Mouse (Mus musculus) ES-E14 (cell line): ENCODE data around the gene Krt72. TPM values are rescaled to one million over a fixed set of nuclear protein-coding genes. Genes with fewer than 3 reads are reported as not detected.

Source experiments
- DNase-seq: peaks from one replicate; pipeline ENCODE4 v3.0.0-alpha.2; 2013; ENCODE audit warnings: low read depth, low spot score
- H3K27ac ChIP-seq: 2 replicates; pipeline ENCODE4 v1.5.1; 2012; ENCODE audit warnings: low read depth, mild to moderate bottlenecking, low read length, moderate library complexity, mixed read lengths; ENCODE audit not compliant: poor library complexity, insufficient read depth, severe bottlenecking
- H3K36me3 ChIP-seq: 2 replicates; pipeline ENCODE4 v1.6.1; 2012; ENCODE audit warnings: mild to moderate bottlenecking, low read length, moderate library complexity, mixed read lengths; ENCODE audit not compliant: control insufficient read depth, poor library complexity, insufficient read depth, severe bottlenecking
- H3K4me1 ChIP-seq, 2 experiments: fragments of 150-350 bp in 1 of 2; sonication (generic) in 1 of 2; 2 replicates each; pipeline ENCODE4 v1.6.1; 2012; ENCODE audit warnings: low read length in 2 of 2, mild to moderate bottlenecking in 1 of 2, mixed read lengths in 1 of 2; ENCODE audit not compliant: control insufficient read depth in 2 of 2, insufficient read depth in 2 of 2, poor library complexity in 1 of 2
- H3K4me3 ChIP-seq, 2 experiments: fragments of 150-350 bp in 1 of 2; sonication (generic) in 1 of 2; 2 replicates each; pipeline ENCODE4 v1.5.1; 2012; ENCODE audit warnings: low read length in 2 of 2, low read depth in 1 of 2, mild to moderate bottlenecking in 1 of 2, mixed read lengths in 1 of 2; ENCODE audit not compliant: insufficient read depth in 1 of 2, poor library complexity in 1 of 2, severe bottlenecking in 1 of 2
- H3K9ac ChIP-seq: 2 replicates; pipeline ENCODE4 v1.6.1; 2012; ENCODE audit warnings: low read depth, mild to moderate bottlenecking, low read length, mixed read lengths; ENCODE audit not compliant: poor library complexity, insufficient read depth, severe bottlenecking
- H3K9me3 ChIP-seq: fragments of 150-350 bp; sonication (generic); 2 replicates; pipeline ENCODE4 v1.6.1; 2012; ENCODE audit warnings: low read depth, mild to moderate bottlenecking, low read length; ENCODE audit not compliant: control insufficient read depth, insufficient read depth
- CHD2 ChIP-seq: IDR thresholded peaks from 2 replicates; pipeline ENCODE4 v1.6.1; 2014; ENCODE audit warnings: mild to moderate bottlenecking, low read depth, low read length, inconsistent platforms
- HCFC1 ChIP-seq: IDR thresholded peaks from 2 replicates; pipeline ENCODE4 v1.6.1; 2012; ENCODE audit warnings: low read length, inconsistent platforms, borderline replicate concordance; ENCODE audit not compliant: insufficient read depth
- MAFK ChIP-seq: IDR thresholded peaks from 2 replicates; pipeline ENCODE4 v1.6.1; 2014; ENCODE audit warnings: mild to moderate bottlenecking, low read depth, low read length, inconsistent platforms; ENCODE audit not compliant: insufficient read depth
- ZC3H11A ChIP-seq: IDR thresholded peaks from 2 replicates; pipeline ENCODE4 v1.6.1; 2012; ENCODE audit warnings: low read depth, mild to moderate bottlenecking, inconsistent platforms, low read length, borderline replicate concordance
- ZNF384 ChIP-seq: IDR thresholded peaks from 2 replicates; pipeline ENCODE4 v1.6.1; 2012; ENCODE audit warnings: low read depth, low read length, inconsistent platforms
- in situ Hi-C, 2 experiments: fragments of 600-800 bp; cut with MboI; formaldehyde crosslinking; loops; one replicate each; pipeline ENCODE4 v1.15.1; 2025; ENCODE audit warnings: low sequenced_read_pairs in 2 of 2, inconsistent platforms in 1 of 2; ENCODE audit not compliant: unreplicated experiment in 2 of 2
- total RNA-seq: library from RNA; depleted of rRNA; stranded (reverse); fragments of 300-350 nt; gene quantifications from 2 replicates; pipeline ENCODE4 v1.2.3, GENCODE M21; 2012; rRNA removed

The Krt72 gene
- total RNA-seq, 1 experiment, result not detected

GRCm38 (mm10) chr15:101742711-101743110 is 43.5 kb downstream of the Krt72 start, which contains the start of gene Krt71:
Krt71 (minus strand) TSS chr15:101743109.
- H3K4me3 ChIP-seq, result peak within 1 kb of the TSS; percentile 40 to 61; a peak in 2 of 4 replicates
- in situ Hi-C loops, result no loop called here
- H3K27ac ChIP-seq, result no peak within 1 kb of the TSS
- H3K4me1 ChIP-seq, result no peaks in the 10 kb centered on the region
- TF ChIP-seq ZC3H11A, result no peak
- TF ChIP-seq ZNF384, result no peak
- no peak for TF ChIP-seq CHD2
- TF ChIP-seq MAFK, result no peak
- TF ChIP-seq HCFC1, result no peak
- no peak within 1 kb of the TSS for H3K9ac ChIP-seq
- H3K36me3 ChIP-seq, result no peaks in the 10 kb centered on the region
- DNase-seq, result peak; percentile 11
- H3K9me3 ChIP-seq, result no peaks in the 10 kb centered on the region

GRCm38 (mm10) chr15:101737786-101738185 is 48.5 kb downstream of the Krt72 start:
- in situ Hi-C loops, result no loop called here
- TF ChIP-seq ZNF384 (no peak), ZC3H11A (no peak), MAFK (no peak), HCFC1 (no peak), CHD2 (no peak)
- Histone ChIP-seq H3K9ac (no peak overlapping the region), H3K4me3 (no peak overlapping the region), H3K36me3 (no peaks in the 10 kb centered on the region), H3K27ac (no peak overlapping the region), H3K9me3 (no peaks in the 10 kb centered on the region), H3K4me1 (no peaks in the 10 kb centered on the region)
- no peak for DNase-seq

- no peaks in the 10 kb centered on the region for H3K4me1 ChIP-seq
- no peak overlapping the region for H3K9ac ChIP-seq
- no peak overlapping the region for H3K27ac ChIP-seq
- H3K4me3 ChIP-seq, result no peak overlapping the region
- TF ChIP-seq ZC3H11A (no peak), MAFK (no peak), ZNF384 (no peak), CHD2 (no peak)
- in situ Hi-C loops, result no loop called here
- no peaks in the 10 kb centered on the region for H3K9me3 ChIP-seq
- no peaks in the 10 kb centered on the region for H3K36me3 ChIP-seq
- no peak for DNase-seq
These were observed 55.6 kb downstream of the Krt72 start for GRCm38 (mm10) chr15:101730653-101731052.

Other genes with a start within 250 kb of the Krt72 start
- not detected in 2 replicates for gene Krt82, start 235.8 kb downstream of the Krt72 start, total RNA-seq
- gene Krt90, start 223.5 kb downstream of the Krt72 start, total RNA-seq, result 0.27 TPM in 1 of 2 replicates, not detected in the other
- gene Krt75, start 212.6 kb downstream of the Krt72 start, total RNA-seq, result 0.04 TPM in 1 of 2 replicates, not detected in the other
- gene Gm5414, start 158.3 kb downstream of the Krt72 start, total RNA-seq, result not detected in 2 replicates
- not detected in 2 replicates for gene Gm5478, start 139.1 kb downstream of the Krt72 start, total RNA-seq
- not detected in 2 replicates for gene Krt6b, start 106.2 kb downstream of the Krt72 start, total RNA-seq
- gene Krt6a, start 92.2 kb downstream of the Krt72 start, total RNA-seq, result 0.22 TPM in 1 of 2 replicates, not detected in the other
- 0.11 and 0.31 TPM in 2 replicates for gene Krt5, start 73.6 kb downstream of the Krt72 start, total RNA-seq
- 0.16 TPM in 1 of 2 replicates, not detected in the other for gene Krt71, start 43.4 kb downstream of the Krt72 start, total RNA-seq
- not detected in 2 replicates for gene Krt73, start 15.9 kb upstream of the Krt72 start, total RNA-seq
- gene Krt2, start 31.7 kb upstream of the Krt72 start, total RNA-seq, result not detected in 2 replicates
- 0.09 TPM in 1 of 2 replicates, not detected in the other for gene Krt1, start 64.3 kb upstream of the Krt72 start, total RNA-seq
- gene Krt77, start 83.2 kb upstream of the Krt72 start, total RNA-seq, result not detected in 2 replicates
- gene Krt76, start 106.5 kb upstream of the Krt72 start, total RNA-seq, result 0.09 TPM in 1 of 2 replicates, not detected in the other
- 0.13 TPM in 1 of 2 replicates, not detected in the other for gene Krt4, start 138.3 kb upstream of the Krt72 start, total RNA-seq
- 0.74 and 2.0 TPM in 2 replicates for gene Krt79, start 153.9 kb upstream of the Krt72 start, total RNA-seq
- 0.09 TPM in 1 of 2 replicates, not detected in the other for gene Krt78, start 167.8 kb upstream of the Krt72 start, total RNA-seq
- 346 and 451 TPM in 2 replicates for gene Krt8, start 218.0 kb upstream of the Krt72 start, total RNA-seq
- gene Krt18, start 241.7 kb upstream of the Krt72 start, total RNA-seq, result 266 and 382 TPM in 2 replicates